Mouse (Mus musculus) embryonic facial prominence, embryonic 14.5 days (tissue): ENCODE measurements around the gene Ift20. TPM values are rescaled to one million over a fixed set of nuclear protein-coding genes. Genes with fewer than 3 reads are reported as not detected.
"Not testable (repeated sequence)": the region's sequence is repeated elsewhere in the genome, so short reads cannot be mapped to it uniquely, and the experiment has no call there.

Experiments used
- ATAC-seq: fragments of 200-750 bp; cut with Nextera tagmentation; 2 replicates; pipeline ENCODE4 v1.8.0; 2017; ENCODE audit warnings: low read depth, moderate number of reproducible peaks, moderate TSS enrichment
- DNase-seq: peaks from one replicate; pipeline ENCODE4 v3.0.0-alpha.2; 2015; ENCODE audit warnings: low spot score
- H3K27ac ChIP-seq: fragments of 300-500 bp; sonication (generic); replicated peaks from 2 replicates; pipeline ENCODE4 v1.5.1; 2014; ENCODE audit warnings: low read depth, mild to moderate bottlenecking, low read length, moderate library complexity
- H3K27me3 ChIP-seq: fragments of 300-500 bp; sonication (generic); replicated peaks from 2 replicates; pipeline ENCODE4 v1.6.1; 2014; ENCODE audit warnings: low read length; ENCODE audit not compliant: control insufficient read depth, insufficient read depth
- H3K36me3 ChIP-seq: fragments of 300-500 bp; sonication (generic); 2 replicates; pipeline ENCODE4 v1.6.1; 2014; ENCODE audit warnings: low read length, mixed read lengths; ENCODE audit not compliant: control insufficient read depth, insufficient read depth
- H3K4me1 ChIP-seq: fragments of 300-500 bp; sonication (generic); 2 replicates; pipeline ENCODE4 v1.6.1; 2014; ENCODE audit warnings: antibody characterized with exemption, low read length; ENCODE audit not compliant: control insufficient read depth, insufficient read depth
- H3K4me2 ChIP-seq: fragments of 300-500 bp; sonication (generic); 2 replicates; pipeline ENCODE4 v1.6.1; 2014; ENCODE audit warnings: low read depth, mild to moderate bottlenecking, low read length, moderate library complexity, mixed read lengths
- H3K4me3 ChIP-seq: fragments of 300-500 bp; sonication (generic); 2 replicates; pipeline ENCODE4 v1.5.1; 2014; ENCODE audit warnings: low read depth, mild to moderate bottlenecking, low read length
- H3K9ac ChIP-seq: fragments of 300-500 bp; sonication (generic); 2 replicates; pipeline ENCODE4 v1.6.1; 2014; ENCODE audit warnings: low read depth, mild to moderate bottlenecking, low read length, moderate library complexity, mixed read lengths
- H3K9me3 ChIP-seq: fragments of 300-500 bp; sonication (generic); 2 replicates; pipeline ENCODE4 v1.6.1; 2016; ENCODE audit warnings: low read length; ENCODE audit not compliant: control insufficient read depth
- WGBS: fragments of 180-500 bp; shearing (Covaris S2); extraction: QIAGEN DNeasy Blood & Tissue Kit; methylation state at CpG from one replicate; pipeline ENCODE4 v1.1.7; 2014; 5-methylcytosine and 5-hydroxymethylcytosine counted together
- polyA plus RNA-seq: library from polyadenylated mRNA; unstranded; fragments of >200 nt; fragmentation: Nextera tagmentation; extraction: Ambion mirVana; gene quantifications from 2 replicates; pipeline ENCODE4 v1.2.1, GENCODE M21; 2014

The Ift20 gene
- polyA plus RNA-seq, 1 experiment from 2014 or later, result 178 TPM

GRCm38 (mm10) chr11:78582848-78583247, 46.7 kb downstream of the Ift20 start:
- H3K36me3 ChIP-seq, result peaks cover 67% of the 10 kb centered on the region
- ATAC-seq (no peak), DNase-seq (no peak)
- H3K4me3 ChIP-seq, result no peak overlapping the region
- H3K9me3 ChIP-seq, result no peaks in the 10 kb centered on the region
- no peak overlapping the region for H3K27ac ChIP-seq
- no peak overlapping the region for H3K4me2 ChIP-seq
- H3K9ac ChIP-seq, result no peak overlapping the region
- H3K4me1 ChIP-seq, result no peaks in the 10 kb centered on the region
- no peaks in the 10 kb centered on the region for H3K27me3 ChIP-seq
- WGBS, result 98% methylated on average over 6 of the region's 6 CpGs

GRCm38 (mm10) chr11:78586099-78586498, 49.9 kb downstream of the Ift20 start:
- H3K4me3 ChIP-seq, result no peak overlapping the region
- DNase-seq (no peak), ATAC-seq (no peak)
- H3K27me3 ChIP-seq, result no peaks in the 10 kb centered on the region
- peaks cover 54% of the 10 kb centered on the region for H3K36me3 ChIP-seq
- H3K9me3 ChIP-seq, result no peaks in the 10 kb centered on the region
- no peaks in the 10 kb centered on the region for H3K4me1 ChIP-seq
- no peak overlapping the region for H3K4me2 ChIP-seq
- no peak overlapping the region for H3K9ac ChIP-seq
- no peak overlapping the region for H3K27ac ChIP-seq

GRCm38 (mm10) chr11:78587677-78588076, 51.5 kb downstream of the Ift20 start:
- not testable (repeated sequence) for H3K27ac ChIP-seq, H3K4me1 ChIP-seq, ATAC-seq, H3K27me3 ChIP-seq, H3K9me3 ChIP-seq, H3K4me2 ChIP-seq, H3K9ac ChIP-seq, H3K4me3 ChIP-seq, DNase-seq
- 85% methylated on average over 1 of the region's 1 CpGs for WGBS
- peaks cover 46% of the 10 kb centered on the region for H3K36me3 ChIP-seq

Other genes with a start within 250 kb of the Ift20 start
- 0.11 and 0.31 TPM in 2 replicates for gene BC030499, start 245.5 kb upstream of the Ift20 start, polyA plus RNA-seq
- gene Spag5, start 234.8 kb upstream of the Ift20 start, polyA plus RNA-seq, result 23.8 and 25.3 TPM in 2 replicates
- gene Aldoc, start 213.4 kb upstream of the Ift20 start, polyA plus RNA-seq, result 20.4 and 24.1 TPM in 2 replicates
- 72.3 and 82.1 TPM in 2 replicates for gene Pigs, start 207.9 kb upstream of the Ift20 start, polyA plus RNA-seq
- 39.9 and 46.1 TPM in 2 replicates for gene Unc119, start 192.9 kb upstream of the Ift20 start, polyA plus RNA-seq
- gene Foxn1, start 149.8 kb upstream of the Ift20 start, polyA plus RNA-seq, result 1.4 and 1.6 TPM in 2 replicates
- not detected in 2 replicates for gene Slc13a2, start 114.1 kb upstream of the Ift20 start, polyA plus RNA-seq
- 12.6 and 14.8 TPM in 2 replicates for gene Slc46a1, start 70.7 kb upstream of the Ift20 start, polyA plus RNA-seq
- 3.9 and 4.0 TPM in 2 replicates for gene Sarm1, start 38.6 kb upstream of the Ift20 start, polyA plus RNA-seq
- gene Vtn, start 37.3 kb upstream of the Ift20 start, polyA plus RNA-seq, result 9.9 and 11.3 TPM in 2 replicates
- 0.17 TPM in 1 of 2 replicates, not detected in the other for gene Sebox, start 32.9 kb upstream of the Ift20 start, polyA plus RNA-seq
- gene Tmem199, start 24.2 kb upstream of the Ift20 start, polyA plus RNA-seq, result 39.0 and 39.8 TPM in 2 replicates
- gene Poldip2, start 24.2 kb upstream of the Ift20 start, polyA plus RNA-seq, result 152 and 156 TPM in 2 replicates
- 76.0 and 83.0 TPM in 2 replicates for gene Tnfaip1, start within 50 bp of the Ift20 start, polyA plus RNA-seq
- 86.9 and 88.2 TPM in 2 replicates for gene Tmem97, start 14.4 kb downstream of the Ift20 start, polyA plus RNA-seq
- gene Nlk, start 161.0 kb downstream of the Ift20 start, polyA plus RNA-seq, result 10.6 and 13.4 TPM in 2 replicates
- 37.2 and 41.3 TPM in 2 replicates for gene Ccnq, start 215.4 kb downstream of the Ift20 start, polyA plus RNA-seq